8 mouse cellular contexts compared by ENCODE assay signal in the genomic region with DNA sequence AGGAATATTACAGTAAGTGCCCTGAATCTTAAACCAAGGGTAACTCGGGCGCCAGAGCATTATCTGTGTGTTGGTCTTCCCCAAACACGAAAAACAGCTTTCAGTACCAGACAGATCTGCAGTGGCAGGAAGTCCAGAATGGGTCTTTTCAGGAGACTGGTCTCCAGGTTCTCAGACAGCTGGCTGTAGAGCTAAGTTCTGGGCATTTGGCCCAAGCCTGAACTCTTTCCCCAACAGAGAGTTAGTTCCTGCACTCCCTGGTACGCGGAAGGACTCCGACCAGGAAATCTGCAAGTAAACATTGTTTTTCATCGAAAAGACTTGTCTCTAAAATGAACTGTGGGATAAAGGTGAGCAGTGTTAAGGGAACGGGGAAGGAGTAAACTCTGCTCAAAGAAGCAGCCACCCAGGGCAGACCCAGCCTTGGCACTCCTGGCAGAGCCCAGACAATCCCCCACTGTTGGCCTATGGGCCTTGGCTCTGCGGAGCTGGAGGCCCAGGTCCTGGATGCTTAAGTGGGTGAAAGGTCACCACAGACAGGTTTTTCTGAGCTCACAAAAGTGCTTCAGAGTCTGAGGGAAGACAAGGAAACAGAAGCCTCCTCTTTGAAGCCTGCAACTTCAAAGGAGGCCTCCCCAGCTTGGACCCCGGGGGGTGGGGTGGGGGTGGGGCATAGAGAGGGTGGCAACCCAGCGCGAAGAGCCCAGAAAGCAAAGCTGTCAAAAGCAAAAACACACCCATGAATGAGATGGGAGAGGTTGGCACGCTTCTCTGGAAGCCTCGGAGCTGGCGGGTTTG. TPM values are rescaled to one million over a fixed set of nuclear protein-coding genes. Genes with fewer than 3 reads are reported as not detected.
DNase-seq lines count a peak whose midpoint lies in the region; ATAC-seq and TF ChIP-seq lines count a peak whose summit lies in the region.

No protein-coding gene starts in this region.

- peak overlapping the region; percentile 93 for H3K4me2 ChIP-seq in hindbrain, postnatal 0 days (ENCODE audit: low read depth, low read length)
- H3K4me2 ChIP-seq in midbrain, embryonic 11.5 days, result peak overlapping the region; percentile 17; the same call in 1 of the 2 replicates

- intact Hi-C loops in gastrocnemius, postnatal 14 days (cut with DNase I; ENCODE audit: low total_unique reads), result no loop called here
- intact Hi-C loops in left cerebral cortex, postnatal 25 days (cut with DNase I), result no loop called here

- H3K4me1 ChIP-seq in hindbrain, postnatal 0 days (ENCODE audit: insufficient read depth, low read length), result peaks cover 19% of the 10 kb centered on the region; the same call in 1 of the 2 replicates
- H3K4me1 ChIP-seq in midbrain, embryonic 11.5 days (ENCODE audit: control insufficient read depth, insufficient read depth, low read length), result peaks cover 26% of the 10 kb centered on the region

- 12% methylated on average over 15 of the region's 15 CpGs for WGBS in hindbrain, postnatal 0 days
- 33% methylated on average over 15 of the region's 15 CpGs for WGBS in midbrain, embryonic 11.5 days

- H3K9me3 ChIP-seq in hindbrain, postnatal 0 days (ENCODE audit: low read length), result no peaks in the 10 kb centered on the region
- H3K9me3 ChIP-seq in midbrain, embryonic 11.5 days (ENCODE audit: control insufficient read depth, low read length), result no peaks in the 10 kb centered on the region

- H3K27ac ChIP-seq in hindbrain, postnatal 0 days, result peak overlapping the region; percentile 76
- no peak overlapping the region for H3K27ac ChIP-seq in midbrain, embryonic 11.5 days (ENCODE audit: low read depth, low read length)

- no peak for TF ChIP-seq CTCF in hindbrain, postnatal 0 days (IDR thresholded peaks at IDR 0.05; ENCODE audit: low read depth)

- H3K27me3 ChIP-seq in hindbrain, postnatal 0 days (ENCODE audit: insufficient read depth, low read length), result no peaks in the 10 kb centered on the region
- no peaks in the 10 kb centered on the region for H3K27me3 ChIP-seq in midbrain, embryonic 11.5 days (ENCODE audit: control insufficient read depth, insufficient read depth, low read length)

- H3K36me3 ChIP-seq in hindbrain, postnatal 0 days (ENCODE audit: insufficient read depth, low read length), result no peaks in the 10 kb centered on the region
- no peaks in the 10 kb centered on the region for H3K36me3 ChIP-seq in midbrain, embryonic 11.5 days (ENCODE audit: control insufficient read depth, insufficient read depth, low read length)

- peak overlapping the region; percentile 98 for H3K4me3 ChIP-seq in hindbrain, postnatal 0 days (ENCODE audit: low read length)
- no peak overlapping the region for H3K4me3 ChIP-seq in midbrain, embryonic 11.5 days (ENCODE audit: low read depth, low read length)

- ATAC-seq in hindbrain, postnatal 0 days, result no peak
- ATAC-seq in midbrain, embryonic 11.5 days (ENCODE audit: low FRiP score), result no peak

- peak; percentile 43 for DNase-seq in gastrocnemius, adult 18-20 months (ENCODE audit: low spot score)
- no peak for DNase-seq in gastrocnemius, adult 8-10 months (ENCODE audit: low spot score in 2 of 2)
- DNase-seq in cerebellum, adult 9-10 months, result peak; percentile 35
- DNase-seq in gastrocnemius, postnatal 14 days, result peak; percentile 65
- DNase-seq in hindbrain, postnatal 0 days (ENCODE audit: low spot score), result peak; percentile 66
- peak; percentile 52 to 64 for DNase-seq in left cerebral cortex, postnatal 25 days (ENCODE audit: low spot score in 2 of 2)
- peak; percentile 84 for DNase-seq in midbrain, embryonic 11.5 days (ENCODE audit: low spot score, missing footprints)
- DNase-seq in urinary bladder, postnatal 14 days (ENCODE audit: low spot score), result peak; percentile 73

- no peak overlapping the region; the same call in 1 of the 2 replicates for H3K9ac ChIP-seq in hindbrain, postnatal 0 days (replicated peaks; ENCODE audit: low read length)
- H3K9ac ChIP-seq in midbrain, embryonic 11.5 days (ENCODE audit: low read length), result no peak overlapping the region

RNA-seq across cellular contexts. Expression of gene Rhob, which starts 3.7 kb away (rescaled TPM):
- total RNA-seq in gastrocnemius, adult 18-20 months (2021), result 10 to 100 TPM; 43.6 to 79.2 TPM
- 10 to 100 TPM; 19.6 to 44.6 (median 26.7) TPM for total RNA-seq in gastrocnemius, adult 8-10 months (2022)
- 10 to 100 TPM; 59.5 to 96.2 TPM for total RNA-seq in gastrocnemius, postnatal 14 days (2021)
- total RNA-seq in hindbrain, postnatal 0 days (2014; rRNA removed), result 356 and 385 TPM in 2 replicates
- polyA plus RNA-seq in hindbrain, postnatal 0 days (2015; fragmentation: Nextera tagmentation; extraction: Ambion mirVana), result 71.4 and 71.7 TPM in 2 replicates
- total RNA-seq in left cerebral cortex, postnatal 25 days (2021), result 100 to 1,000 TPM; 274 to 298 TPM
- 58.4 and 59.8 TPM in 2 replicates for polyA plus RNA-seq in midbrain, embryonic 11.5 days (2014; fragmentation: Nextera tagmentation; extraction: Ambion mirVana)

Comparison
In these comparisons a context has a peak if more than half of its experiments do, and no peak if none do; other contexts are left out.
1. DNase-seq: peak in gastrocnemius, adult 18-20 months (single experiment), cerebellum, adult 9-10 months (single experiment), gastrocnemius, postnatal 14 days (single experiment), hindbrain, postnatal 0 days (single experiment), left cerebral cortex, postnatal 25 days (2 of 2), midbrain, embryonic 11.5 days (single experiment) and urinary bladder, postnatal 14 days (single experiment); none in gastrocnemius, adult 8-10 months (0 of 2).